Mouse (Mus musculus) thymus, postnatal 25 days (tissue): Measurements from ENCODE around the gene Cops4.

ENCODE experiments used
- DNase-seq: peaks from one replicate; pipeline ENCODE4 v3.0.0; 2022

Cops4 gene

GRCm38 (mm10) chr5:100518049-100519026 is at the start of gene Cops4:
Gene Cops4, plus strand, starts transcription at chr5:100518309.
- DNase-seq: peak; percentile 96

DNA sequence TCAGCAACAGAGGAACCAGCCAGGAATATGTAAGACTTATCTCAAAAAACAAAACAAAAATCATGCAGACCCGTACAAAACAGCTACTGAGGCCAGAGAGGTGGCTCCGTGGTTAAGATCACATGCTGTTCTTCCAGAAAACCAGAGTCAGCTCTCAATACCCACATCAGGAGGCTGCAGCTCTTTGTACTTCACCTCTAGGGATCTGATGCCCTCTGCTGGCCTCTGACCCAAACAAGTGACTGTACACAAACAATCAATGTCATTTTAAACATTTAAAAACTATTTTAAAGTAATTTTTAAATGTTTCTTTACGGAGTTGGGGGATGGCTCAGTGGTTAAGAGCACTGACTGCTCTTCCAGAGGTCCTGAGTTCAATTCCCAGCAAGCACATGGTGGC is 41.8 kb upstream of the Cops4 start:
- peak; percentile 13 for DNase-seq

GRCm38 (mm10) chr5:100477604-100478003 is 40.5 kb upstream of the Cops4 start:
- DNase-seq: no peak

DNA sequence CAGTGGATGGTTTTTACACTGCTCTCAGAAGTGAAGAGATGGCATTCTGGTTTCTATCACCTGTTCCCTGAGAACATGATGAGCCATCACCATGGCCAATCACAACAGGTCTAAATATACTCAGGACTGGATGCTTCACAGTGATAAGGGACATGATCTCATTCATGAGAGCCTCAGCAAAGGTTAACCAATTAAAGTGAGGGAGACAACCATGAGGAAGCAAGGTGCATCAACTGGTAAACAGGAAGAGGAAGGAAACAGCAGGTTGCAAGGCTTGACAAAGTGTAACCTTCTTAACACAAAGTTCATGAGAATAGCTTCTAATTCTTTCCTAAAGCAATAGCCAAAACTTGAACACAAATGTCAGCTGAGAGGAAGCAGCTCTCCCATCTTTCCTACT is 34.5 kb upstream of the Cops4 start:
- no peak for DNase-seq

- DNase-seq: no peak
These were observed 31.0 kb upstream of the Cops4 start for GRCm38 (mm10) chr5:100487120-100487519.

DNA sequence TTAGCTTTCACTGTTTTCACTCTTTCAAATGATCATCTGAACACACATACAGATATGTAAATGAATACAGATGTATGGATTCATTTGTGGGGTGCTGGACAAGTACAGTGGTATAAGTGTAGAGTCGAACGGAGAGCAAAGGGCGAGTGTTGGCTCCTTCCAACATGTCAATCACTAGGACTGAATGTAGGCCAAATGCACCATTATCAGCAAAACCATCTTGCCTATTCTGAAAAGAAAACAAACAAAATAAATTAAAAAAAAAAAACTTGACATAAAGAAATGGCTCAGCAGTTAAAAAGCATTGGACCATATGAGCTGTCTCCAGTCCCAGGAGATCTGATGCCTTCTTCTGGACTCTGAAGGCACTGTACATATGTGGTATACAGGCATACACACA is 29.9 kb upstream of the Cops4 start:
- DNase-seq: no peak

DNA sequence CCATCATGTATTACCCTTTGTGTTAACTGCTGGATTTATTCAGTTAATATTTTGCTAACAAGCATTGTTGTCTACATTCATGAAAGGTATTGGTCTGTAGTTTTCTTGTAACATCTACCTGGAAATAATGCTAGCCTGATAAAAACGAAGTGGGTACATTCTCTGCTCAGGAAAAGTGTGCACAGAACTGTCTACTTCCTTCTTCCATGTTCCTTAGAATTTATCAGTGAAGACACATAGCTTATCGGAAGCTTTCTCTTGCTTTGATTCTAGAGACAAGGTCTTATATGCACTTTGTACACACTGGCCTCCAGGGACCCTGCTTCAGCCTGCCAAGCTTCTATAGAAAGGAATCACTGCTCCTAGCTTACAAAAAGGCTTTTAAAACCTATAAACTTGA is 28.8 kb upstream of the Cops4 start:
- no peak for DNase-seq

- no peak for DNase-seq
These were observed 26.4 kb upstream of the Cops4 start for GRCm38 (mm10) chr5:100491704-100492103.

DNA sequence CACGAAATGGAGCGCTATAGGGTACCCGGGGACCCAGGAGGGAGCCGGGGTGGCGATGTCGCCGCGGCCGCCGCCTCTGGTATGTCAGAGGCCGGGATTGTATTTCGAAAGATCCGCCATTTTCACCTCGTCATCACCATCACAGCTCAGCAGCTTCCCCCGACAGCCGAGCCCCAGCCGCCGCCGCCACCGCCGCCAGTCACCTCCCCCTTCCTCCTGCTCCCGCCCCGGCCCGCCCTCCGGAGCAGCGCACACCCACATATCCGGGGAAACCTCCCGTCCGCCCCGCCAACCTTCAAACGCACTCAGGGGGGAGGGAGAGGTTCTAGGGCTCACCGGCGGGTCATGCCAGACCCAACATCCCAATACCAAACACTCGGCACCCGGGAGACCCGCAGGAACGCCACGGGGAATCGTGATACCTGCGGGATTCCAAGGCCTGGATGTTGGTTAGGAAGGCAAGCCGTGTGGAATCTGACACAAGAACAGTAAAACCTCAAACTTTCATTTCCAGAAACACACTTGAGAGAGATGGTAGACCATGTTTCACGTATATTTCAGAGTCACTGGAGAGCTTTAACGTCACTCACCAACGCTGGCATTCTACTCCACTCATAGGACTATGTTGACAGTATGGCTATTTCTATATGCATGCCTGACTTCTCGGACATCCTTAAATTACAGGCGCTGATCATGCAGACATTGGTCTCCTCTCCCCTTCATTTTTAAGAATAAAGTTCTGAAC is 19.5 kb upstream of the Cops4 start:
- peak; percentile 85 for DNase-seq

- no peak for DNase-seq
These were observed 18.9 kb upstream of the Cops4 start for GRCm38 (mm10) chr5:100499243-100499642.

- peak; percentile 61 for DNase-seq
These were observed 18.2 kb upstream of the Cops4 start for GRCm38 (mm10) chr5:100499831-100500304.

DNA sequence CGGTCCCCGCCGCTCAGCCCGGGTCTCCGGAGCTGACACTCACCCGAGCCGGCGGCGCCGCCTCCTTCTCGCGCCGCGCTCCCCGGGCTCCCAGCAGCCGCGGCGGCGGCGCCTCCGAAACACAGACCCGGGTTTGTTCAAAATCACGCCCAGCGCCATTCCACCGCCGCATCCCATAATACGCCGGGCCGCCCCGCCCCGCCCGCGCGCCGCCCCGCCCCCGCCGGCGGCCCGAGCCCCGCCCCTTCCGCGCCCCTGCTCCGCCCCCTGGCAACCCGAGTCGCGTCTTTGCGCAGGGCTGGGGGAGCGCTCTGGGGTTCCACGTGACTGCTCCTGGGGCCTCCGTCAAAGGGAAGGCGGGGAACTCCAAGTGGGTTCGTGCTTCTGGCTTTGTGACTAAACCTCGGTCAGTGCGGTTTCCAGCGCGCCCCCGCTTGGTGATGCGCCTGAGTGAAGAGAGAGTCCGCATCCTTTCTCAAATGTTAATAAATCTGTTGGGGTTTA is 17.6 kb upstream of the Cops4 start, which contains the start of gene Lin54:
Gene Lin54 (minus strand): TSS at position 182 of the 504 bp plus-strand sequence.
- DNase-seq: peak; percentile 89

- no peak for DNase-seq
These were observed 16.8 kb upstream of the Cops4 start for GRCm38 (mm10) chr5:100501267-100501666.

- DNase-seq: no peak
These were observed 8.9 kb upstream of the Cops4 start for GRCm38 (mm10) chr5:100509247-100509646.

- DNase-seq: no peak
These were observed 5.5 kb upstream of the Cops4 start for GRCm38 (mm10) chr5:100512576-100512975.

- DNase-seq: no peak
These were observed 910 bp downstream of the Cops4 start for GRCm38 (mm10) chr5:100519027-100519411.

- no peak for DNase-seq
These were observed 2.1 kb downstream of the Cops4 start for GRCm38 (mm10) chr5:100520223-100520622.

- no peak for DNase-seq
These were observed 5.2 kb downstream of the Cops4 start for GRCm38 (mm10) chr5:100523331-100523730.

GRCm38 (mm10) chr5:100524921-100525320 is 6.8 kb downstream of the Cops4 start:
- DNase-seq: no peak

GRCm38 (mm10) chr5:100525620-100526019 is 7.5 kb downstream of the Cops4 start:
- DNase-seq: no peak

DNA sequence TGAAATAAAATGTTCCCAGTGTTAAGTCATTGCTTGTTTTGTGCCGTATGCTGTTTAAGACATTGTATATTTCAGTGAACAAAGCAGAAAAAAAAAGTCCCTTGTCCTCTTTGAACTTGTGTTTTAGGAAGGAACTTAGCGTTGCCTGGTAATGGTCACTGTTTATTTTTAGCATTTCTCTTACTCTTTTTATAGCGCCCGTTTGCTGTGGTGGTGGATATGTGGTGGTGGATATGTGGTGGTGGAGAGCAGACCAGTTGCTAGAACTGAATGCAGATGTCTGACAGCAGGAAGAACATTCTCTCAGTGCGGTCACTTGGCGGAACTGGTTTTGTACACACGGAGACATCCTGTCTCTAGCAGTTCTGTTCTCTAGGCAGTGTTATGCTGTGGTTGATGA is 8.1 kb downstream of the Cops4 start:
- DNase-seq: peak; percentile 58

DNA sequence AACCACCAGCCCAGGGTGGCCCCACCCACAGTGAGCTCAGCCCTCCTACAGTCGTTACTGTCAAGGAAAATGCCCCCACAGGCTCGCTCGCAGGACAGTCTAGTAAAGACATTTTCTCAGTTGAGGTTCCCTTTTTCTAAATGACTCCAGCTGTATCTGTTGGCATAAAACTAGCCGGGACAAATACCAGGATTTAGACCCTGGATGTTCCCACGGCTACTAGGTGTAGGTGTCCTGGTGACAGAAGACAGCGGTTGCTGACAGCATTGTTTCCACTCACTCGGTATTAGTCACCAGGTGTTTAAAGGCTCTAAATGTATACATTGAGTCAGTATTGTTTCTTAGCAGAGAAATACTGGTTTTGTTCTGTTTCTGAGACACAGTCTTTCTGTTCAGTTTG is 17.7 kb downstream of the Cops4 start:
- no peak for DNase-seq

DNA sequence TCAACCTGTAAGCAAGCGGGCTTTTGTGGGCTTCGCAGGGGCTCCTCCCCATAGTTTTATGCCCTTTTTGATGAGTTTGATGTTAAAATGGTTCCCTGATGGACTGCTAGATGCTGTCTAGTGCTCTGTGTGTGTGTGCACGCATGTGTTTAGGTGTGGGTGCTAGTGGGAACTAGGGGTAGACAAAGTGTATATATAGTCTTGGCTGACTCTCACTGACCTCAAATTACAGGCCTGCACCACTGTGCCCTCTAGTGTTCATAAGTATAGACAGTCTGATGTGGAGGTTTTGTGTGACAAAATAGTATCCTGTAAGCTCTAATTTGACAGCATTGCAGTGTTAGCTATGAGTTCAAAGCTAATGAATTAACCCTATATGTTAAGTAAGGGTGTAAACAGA is 18.5 kb downstream of the Cops4 start:
- peak; percentile 34 for DNase-seq
